Mouse (Mus musculus): Measurements from ENCODE around the gene Catsperb.
"Not testable (repeated sequence)": the region's sequence is repeated elsewhere in the genome, so short reads cannot be mapped to it uniquely, and the experiment has no call there.

Catsperb gene

GRCm38 (mm10) chr12:101404353-101404752 lies at the start of gene Catsperb:
Gene Catsperb, plus strand, starts transcription at chr12:101404653.
- not testable (repeated sequence) for DNase-seq (ENCODE audit: low spot score)

- not testable (repeated sequence) for DNase-seq (ENCODE audit: low spot score)
These were observed 43.0 kb upstream of the Catsperb start for GRCm38 (mm10) chr12:101361468-101361867.

DNA sequence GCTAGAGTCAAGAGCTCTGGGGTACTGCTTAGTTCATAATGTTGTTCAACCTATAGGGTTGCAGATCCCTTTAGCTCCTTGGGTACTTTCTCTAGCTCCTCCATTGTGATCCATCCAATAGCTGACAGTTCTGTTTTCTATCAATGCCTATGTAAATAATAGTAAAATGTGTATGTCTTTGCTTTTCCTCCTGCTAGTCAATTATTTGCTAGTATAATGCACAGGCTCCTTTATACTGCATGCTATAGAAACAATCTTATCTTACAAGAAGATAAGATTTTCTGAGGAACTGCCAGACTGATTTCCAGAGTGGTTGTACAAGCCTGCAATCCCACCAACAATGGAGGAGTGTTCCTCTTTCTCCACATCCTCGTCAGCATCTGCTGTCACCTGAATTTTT lies 23.0 kb upstream of the Catsperb start:
- not testable (repeated sequence) for DNase-seq (ENCODE audit: low spot score)

DNA sequence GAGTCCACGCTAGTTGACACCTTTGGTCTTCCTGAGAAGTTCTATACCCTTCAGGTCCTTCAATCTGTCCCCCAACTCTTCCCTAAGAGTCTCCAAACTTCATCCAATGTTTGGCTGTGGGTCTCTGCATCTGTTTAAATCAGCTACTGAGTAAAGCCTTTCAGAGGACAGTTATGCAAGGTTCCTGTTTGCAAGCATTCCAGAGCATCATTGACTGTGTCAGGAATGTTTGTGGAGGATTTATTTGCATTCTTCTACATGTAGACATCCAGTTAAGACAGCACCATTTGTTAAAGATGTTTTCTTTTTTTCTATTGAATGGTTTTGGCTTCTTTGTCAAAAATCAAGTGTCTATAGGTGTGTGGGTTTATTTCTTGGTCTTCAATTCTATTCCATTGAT lies 21.7 kb downstream of the Catsperb start:
- no peak for DNase-seq (ENCODE audit: low spot score)

DNA sequence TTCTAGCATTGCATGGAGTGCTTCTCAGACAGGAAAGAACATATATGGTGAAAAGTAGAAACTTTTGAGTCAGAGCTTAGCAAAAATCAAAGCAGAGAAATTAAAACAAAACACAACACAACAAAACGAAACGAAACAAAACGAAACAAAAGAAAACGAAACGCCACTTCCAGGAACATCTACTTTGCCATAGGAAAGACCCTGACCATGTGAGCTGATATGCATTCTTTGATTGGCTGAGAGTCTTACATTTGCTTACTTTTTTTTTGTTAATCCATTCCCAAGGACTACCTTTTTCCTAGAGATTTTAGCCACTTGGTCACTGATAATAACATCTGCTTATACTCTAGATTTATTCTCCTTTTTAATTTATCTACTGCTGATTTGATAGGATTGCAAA lies 57.6 kb downstream of the Catsperb start:
- no peak for DNase-seq (ENCODE audit: low spot score)

DNA sequence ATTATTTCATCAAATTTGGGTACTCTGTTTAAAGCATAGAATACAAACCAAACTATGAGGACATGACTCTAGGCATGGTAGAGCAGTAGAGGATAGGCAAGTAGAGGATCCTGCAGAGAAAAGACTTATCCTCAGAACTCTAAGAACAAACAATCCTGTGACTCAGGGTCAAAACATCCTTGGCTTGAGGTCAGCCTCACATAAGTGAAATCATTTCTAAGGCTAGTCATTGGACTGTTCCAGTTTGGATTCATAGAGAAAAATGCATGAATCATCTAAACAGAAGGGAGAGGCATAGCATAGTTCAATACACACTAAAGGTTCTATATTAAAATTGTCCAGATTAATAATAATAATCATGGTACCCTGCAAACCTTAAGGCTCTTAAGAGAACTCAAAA lies 79.1 kb downstream of the Catsperb start:
- DNase-seq (ENCODE audit: low spot score) = no peak

DNA sequence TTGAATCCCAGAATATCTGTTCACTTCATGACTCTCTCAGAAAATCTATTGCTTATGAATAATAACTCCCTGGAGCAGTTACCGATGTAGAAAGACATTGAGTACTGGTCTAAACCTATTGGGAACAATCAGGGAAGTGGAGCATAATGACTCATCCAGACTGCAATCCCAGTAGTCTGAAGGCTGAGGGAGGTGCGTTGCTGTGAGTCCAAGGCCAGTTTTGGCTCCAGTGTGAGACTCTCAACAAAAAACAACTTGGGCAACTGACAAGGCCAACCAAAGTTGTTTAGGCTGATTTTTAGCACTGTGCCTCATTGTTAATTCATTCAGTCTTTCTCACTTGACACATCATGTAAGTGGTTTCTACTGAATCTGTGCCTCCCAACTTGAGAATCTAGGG lies 106.9 kb downstream of the Catsperb start:
- DNase-seq (ENCODE audit: low spot score) = not testable (repeated sequence)

- DNase-seq (ENCODE audit: low spot score) = not testable (repeated sequence)
These were observed 202.2 kb downstream of the Catsperb start for GRCm38 (mm10) chr12:101606622-101607021.

GRCm38 (mm10) chr12:101633137-101633536 lies 228.7 kb downstream of the Catsperb start:
- DNase-seq (ENCODE audit: low spot score) = no peak

DNA sequence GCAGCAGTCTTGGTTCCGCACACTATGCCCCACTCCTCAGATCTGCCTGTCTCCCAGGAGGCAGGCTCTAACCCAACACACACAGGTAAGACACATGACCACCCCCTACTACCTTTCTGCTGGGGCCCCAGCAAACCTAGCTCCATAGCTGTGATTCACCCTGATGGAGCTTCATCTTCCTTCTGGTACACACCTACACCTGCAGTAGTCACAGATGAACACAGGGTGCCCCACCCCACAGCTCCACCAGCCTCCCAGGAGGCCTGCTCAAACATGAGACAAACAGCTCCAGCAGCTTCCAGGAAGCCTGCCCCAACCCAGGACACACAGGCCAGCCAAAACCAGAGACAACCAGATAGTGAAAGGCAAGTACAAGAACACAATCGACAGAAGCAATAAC lies 263.0 kb downstream of the Catsperb start:
- DNase-seq (ENCODE audit: low spot score) = no peak
